Comparison of ENCODE assay signal across 10 mouse cellular contexts in genomic region chr8:12031796-12032195, GRCm38 (mm10).
DNase-seq lines count a peak whose midpoint lies in the region; ATAC-seq and TF ChIP-seq lines count a peak whose summit lies in the region.
"Had no signal": no experiment of that assay in that cellular context is flagged by ENCODE, and none has a peak within 500 bp of the region (broad histone marks: within the 10 kb centered on the region; RNA-seq: fewer than 3 reads in every experiment).

No protein-coding gene starts in this region.

- no peaks in the 10 kb centered on the region for H3K79me2 ChIP-seq in macrophage (ENCODE audit: inconsistent target)

- H3K9ac ChIP-seq in intestine, embryonic 16.5 days (ENCODE audit: low read depth, low read length): no peak overlapping the region
- H3K9ac ChIP-seq in intestine, postnatal 0 days (ENCODE audit: low read depth, low read length): no peak overlapping the region
- no peak overlapping the region for H3K9ac ChIP-seq in embryonic facial prominence, embryonic 14.5 days (ENCODE audit: low read depth, low read length)
- H3K9ac ChIP-seq: limb, embryonic 15.5 days had no signal

- H3K4me1 ChIP-seq in intestine, embryonic 16.5 days (ENCODE audit: control insufficient read depth, insufficient read depth, low read length): peaks cover 9% of the 10 kb centered on the region; the same call in 1 of the 2 replicates
- 0 out of 2 replicates have a peak, but pooled peaks cover 2% of the 10 kb centered on the region for H3K4me1 ChIP-seq in intestine, postnatal 0 days (replicated peaks; ENCODE audit: control insufficient read depth, insufficient read depth, low read length)
- peaks cover 9% of the 10 kb centered on the region; the same call in 1 of the 2 replicates for H3K4me1 ChIP-seq in embryonic facial prominence, embryonic 14.5 days (ENCODE audit: control insufficient read depth, insufficient read depth, low read length)

- 0 out of 2 replicates have a peak, but pooled peaks have one; percentile 26 for ATAC-seq in intestine, embryonic 16.5 days
- ATAC-seq in intestine, postnatal 0 days: no peak
- peak; percentile 66; the same call in 1 of the 2 replicates for ATAC-seq in embryonic facial prominence, embryonic 14.5 days (ENCODE audit: low read depth)
- ATAC-seq in megakaryocyte, adult 5-6 weeks (ENCODE audit: poor library complexity, severe bottlenecking): no peak

- H3K36me3 ChIP-seq in intestine, embryonic 16.5 days (ENCODE audit: control insufficient read depth, insufficient read depth, low read length): no peaks in the 10 kb centered on the region
- no peaks in the 10 kb centered on the region for H3K36me3 ChIP-seq in intestine, postnatal 0 days (ENCODE audit: control insufficient read depth, insufficient read depth)
- no peaks in the 10 kb centered on the region for H3K36me3 ChIP-seq in embryonic facial prominence, embryonic 14.5 days (ENCODE audit: control insufficient read depth, insufficient read depth, low read length)
- no peaks in the 10 kb centered on the region for H3K36me3 ChIP-seq in macrophage (ENCODE audit: inconsistent target)
- H3K36me3 ChIP-seq: limb, embryonic 15.5 days had no signal

- DNase-seq in cerebellum, adult 9-11 months: peak; percentile 7
- peak; percentile 88 for DNase-seq in embryonic facial prominence, embryonic 14.5 days (ENCODE audit: low spot score)
- no peak for DNase-seq in layer of hippocampus, adult 9-10 months (ENCODE audit: low spot score)
- DNase-seq: adrenal gland, postnatal 36 days; kidney, adult 11 months had no signal

- H3K27me3 ChIP-seq in intestine, embryonic 16.5 days (replicated peaks; ENCODE audit: control insufficient read depth, insufficient read depth, low read length): peaks cover 4% of the 10 kb centered on the region; the same call in 1 of the 2 replicates
- H3K27me3 ChIP-seq in intestine, postnatal 0 days (replicated peaks; ENCODE audit: control insufficient read depth, insufficient read depth, low read length): no peaks in the 10 kb centered on the region
- no peaks in the 10 kb centered on the region for H3K27me3 ChIP-seq in embryonic facial prominence, embryonic 14.5 days (replicated peaks; ENCODE audit: control insufficient read depth, insufficient read depth, low read length)

- H3K4me2 ChIP-seq in intestine, embryonic 16.5 days (ENCODE audit: low read depth, low read length): no peak overlapping the region
- no peak overlapping the region for H3K4me2 ChIP-seq in intestine, postnatal 0 days (replicated peaks; ENCODE audit: low read depth)
- no peak overlapping the region for H3K4me2 ChIP-seq in embryonic facial prominence, embryonic 14.5 days (ENCODE audit: low read depth, low read length)
- H3K4me2 ChIP-seq: limb, embryonic 15.5 days had no signal

- TF ChIP-seq CTCF in intestine, postnatal 0 days (IDR thresholded peaks at IDR 0.05; ENCODE audit: low read depth): no peak

- 46% methylated on average over 3 of the region's 3 CpGs for WGBS in intestine, embryonic 16.5 days
- WGBS in intestine, postnatal 0 days: 40% methylated on average over 3 of the region's 3 CpGs
- 41% methylated on average over 3 of the region's 3 CpGs for WGBS in embryonic facial prominence, embryonic 14.5 days
- WGBS in macrophage (ENCODE audit: missing documents): 61% methylated on average over 3 of the region's 3 CpGs

- no peaks in the 10 kb centered on the region for H3K9me3 ChIP-seq in intestine, embryonic 16.5 days (ENCODE audit: control insufficient read depth, low read length)
- H3K9me3 ChIP-seq in intestine, postnatal 0 days (ENCODE audit: control insufficient read depth): no peaks in the 10 kb centered on the region
- H3K9me3 ChIP-seq in embryonic facial prominence, embryonic 14.5 days (ENCODE audit: control insufficient read depth, low read length): no peaks in the 10 kb centered on the region
- H3K9me3 ChIP-seq: limb, embryonic 15.5 days had no signal

- no peak overlapping the region for H3K4me3 ChIP-seq in intestine, embryonic 16.5 days (ENCODE audit: low read length)
- no peak overlapping the region for H3K4me3 ChIP-seq in intestine, postnatal 0 days (ENCODE audit: low read depth, low read length)
- H3K4me3 ChIP-seq in embryonic facial prominence, embryonic 14.5 days (ENCODE audit: low read depth, low read length): no peak overlapping the region
- H3K4me3 ChIP-seq in macrophage (ENCODE audit: inconsistent target): no peak overlapping the region
- H3K4me3 ChIP-seq: limb, embryonic 15.5 days had no signal

- no peak overlapping the region for H3K27ac ChIP-seq in intestine, embryonic 16.5 days (ENCODE audit: low read length)
- H3K27ac ChIP-seq in intestine, postnatal 0 days (ENCODE audit: low read depth, low read length): no peak overlapping the region
- H3K27ac ChIP-seq in embryonic facial prominence, embryonic 14.5 days (replicated peaks; ENCODE audit: low read depth, low read length): no peak overlapping the region
- H3K27ac ChIP-seq in macrophage: peak overlapping the region; percentile 91
- H3K27ac ChIP-seq: limb, embryonic 15.5 days had no signal

Comparison
In these comparisons a context has a peak if more than half of its experiments do, and no peak if none do; other contexts are left out.
1. ATAC-seq: peak in intestine, embryonic 16.5 days (single experiment) and embryonic facial prominence, embryonic 14.5 days (single experiment); none in intestine, postnatal 0 days (single experiment) and megakaryocyte, adult 5-6 weeks (single experiment).